Mouse (Mus musculus) ES-E14 (cell line): ENCODE data around the gene Asb11. TPM values are rescaled to one million over a fixed set of nuclear protein-coding genes. Genes with fewer than 3 reads are reported as not detected.

Experiments used
- DNase-seq: peaks from one replicate; pipeline ENCODE4 v3.0.0-alpha.2; 2013; ENCODE audit warnings: low read depth, low spot score
- H3K27ac ChIP-seq: 2 replicates; pipeline ENCODE4 v1.5.1; 2012; ENCODE audit warnings: low read depth, mild to moderate bottlenecking, low read length, moderate library complexity, mixed read lengths; ENCODE audit not compliant: poor library complexity, insufficient read depth, severe bottlenecking
- H3K36me3 ChIP-seq: 2 replicates; pipeline ENCODE4 v1.6.1; 2012; ENCODE audit warnings: mild to moderate bottlenecking, low read length, moderate library complexity, mixed read lengths; ENCODE audit not compliant: control insufficient read depth, poor library complexity, insufficient read depth, severe bottlenecking
- H3K4me1 ChIP-seq, 2 experiments: fragments of 150-350 bp in 1 of 2; sonication (generic) in 1 of 2; 2 replicates each; pipeline ENCODE4 v1.6.1; 2012; ENCODE audit warnings: low read length in 2 of 2, mild to moderate bottlenecking in 1 of 2, mixed read lengths in 1 of 2; ENCODE audit not compliant: control insufficient read depth in 2 of 2, insufficient read depth in 2 of 2, poor library complexity in 1 of 2
- H3K4me3 ChIP-seq, 2 experiments: fragments of 150-350 bp in 1 of 2; sonication (generic) in 1 of 2; 2 replicates each; pipeline ENCODE4 v1.5.1; 2012; ENCODE audit warnings: low read length in 2 of 2, low read depth in 1 of 2, mild to moderate bottlenecking in 1 of 2, mixed read lengths in 1 of 2; ENCODE audit not compliant: insufficient read depth in 1 of 2, poor library complexity in 1 of 2, severe bottlenecking in 1 of 2
- H3K9ac ChIP-seq: 2 replicates; pipeline ENCODE4 v1.6.1; 2012; ENCODE audit warnings: low read depth, mild to moderate bottlenecking, low read length, mixed read lengths; ENCODE audit not compliant: poor library complexity, insufficient read depth, severe bottlenecking
- H3K9me3 ChIP-seq: fragments of 150-350 bp; sonication (generic); 2 replicates; pipeline ENCODE4 v1.6.1; 2012; ENCODE audit warnings: low read depth, mild to moderate bottlenecking, low read length; ENCODE audit not compliant: control insufficient read depth, insufficient read depth
- CHD2 ChIP-seq: IDR thresholded peaks from 2 replicates; pipeline ENCODE4 v1.6.1; 2014; ENCODE audit warnings: mild to moderate bottlenecking, low read depth, low read length, inconsistent platforms
- HCFC1 ChIP-seq: IDR thresholded peaks from 2 replicates; pipeline ENCODE4 v1.6.1; 2012; ENCODE audit warnings: low read length, inconsistent platforms, borderline replicate concordance; ENCODE audit not compliant: insufficient read depth
- MAFK ChIP-seq: IDR thresholded peaks from 2 replicates; pipeline ENCODE4 v1.6.1; 2014; ENCODE audit warnings: mild to moderate bottlenecking, low read depth, low read length, inconsistent platforms; ENCODE audit not compliant: insufficient read depth
- ZC3H11A ChIP-seq: IDR thresholded peaks from 2 replicates; pipeline ENCODE4 v1.6.1; 2012; ENCODE audit warnings: low read depth, mild to moderate bottlenecking, inconsistent platforms, low read length, borderline replicate concordance
- ZNF384 ChIP-seq: IDR thresholded peaks from 2 replicates; pipeline ENCODE4 v1.6.1; 2012; ENCODE audit warnings: low read depth, low read length, inconsistent platforms
- in situ Hi-C, 2 experiments: fragments of 600-800 bp; cut with MboI; formaldehyde crosslinking; loops; one replicate each; pipeline ENCODE4 v1.15.1; 2025; ENCODE audit warnings: low sequenced_read_pairs in 2 of 2, inconsistent platforms in 1 of 2; ENCODE audit not compliant: unreplicated experiment in 2 of 2
- total RNA-seq: library from RNA; depleted of rRNA; stranded (reverse); fragments of 300-350 nt; gene quantifications from 2 replicates; pipeline ENCODE4 v1.2.3, GENCODE M21; 2012; rRNA removed

Asb11 gene
- total RNA-seq, 1 experiment, result 0.18 TPM

- Histone ChIP-seq H3K36me3 (no peaks in the 10 kb centered on the region), H3K4me3 (no peak overlapping the region), H3K9me3 (no peaks in the 10 kb centered on the region), H3K9ac (no peak overlapping the region), H3K4me1 (no peaks in the 10 kb centered on the region), H3K27ac (no peak overlapping the region)
- in situ Hi-C loops, result no loop called here
- DNase-seq, result no peak
- TF ChIP-seq HCFC1 (no peak), ZNF384 (no peak), CHD2 (no peak)
Measured at GRCm38 (mm10) chrX:164507068-164507467, 70.3 kb downstream of the Asb11 start.

GRCm38 (mm10) chrX:164508728-164509127 lies 71.9 kb downstream of the Asb11 start:
- Histone ChIP-seq H3K36me3 (no peaks in the 10 kb centered on the region), H3K4me1 (no peaks in the 10 kb centered on the region), H3K9ac (no peak overlapping the region), H3K27ac (no peak overlapping the region), H3K4me3 (no peak overlapping the region), H3K9me3 (no peaks in the 10 kb centered on the region)
- no peak for DNase-seq
- in situ Hi-C loops, result no loop called here
- no peak for TF ChIP-seq CHD2
- TF ChIP-seq MAFK, result no peak
- no peak for TF ChIP-seq ZC3H11A
- no peak for TF ChIP-seq HCFC1
- TF ChIP-seq ZNF384, result no peak

Other genes starting within 250 kb of the Asb11 start
- gene Bmx, start 178.8 kb upstream of the Asb11 start, total RNA-seq, result not detected in 2 replicates
- gene Pir, start 167.6 kb upstream of the Asb11 start, total RNA-seq, result 9.2 and 10.5 TPM in 2 replicates
- gene Vegfd, start 63.6 kb upstream of the Asb11 start, total RNA-seq, result 0.63 and 0.76 TPM in 2 replicates
- 14.2 TPM in 2 replicates for gene Piga, start 17.2 kb upstream of the Asb11 start, total RNA-seq
- not detected in 2 replicates for gene Asb9, start 69.3 kb downstream of the Asb11 start, total RNA-seq